In the genomic region with DNA sequence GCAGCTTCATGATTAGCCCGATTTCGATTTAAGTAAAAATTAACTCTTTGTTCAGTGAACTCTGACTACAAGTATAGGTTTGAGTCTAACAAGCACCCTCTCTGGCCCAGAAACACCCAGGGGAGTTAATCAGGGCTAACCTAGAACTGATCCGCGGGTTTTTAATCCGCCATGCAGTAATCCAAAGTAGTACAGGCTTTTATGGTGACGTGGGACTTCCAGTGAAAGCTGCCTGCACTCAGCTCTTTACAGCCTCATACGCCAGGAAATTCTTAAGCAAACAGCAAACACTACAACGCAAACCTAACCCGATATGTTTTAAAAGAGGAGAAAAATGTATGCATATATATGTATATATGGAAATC, we compare ENCODE assay signal across 8 mouse cellular contexts. TPM values are rescaled to one million over a fixed set of nuclear protein-coding genes. Genes with fewer than 3 reads are reported as not detected.
DNase-seq lines count a peak whose midpoint lies in the region; ATAC-seq and TF ChIP-seq lines count a peak whose summit lies in the region.

No protein-coding gene starts in this region.

- dilution Hi-C loops in CH12.LX (cut with MboI; ENCODE audit: extremely low pct_ligation_motif_present, extremely low pct_unique_long_range_greater_than_20kb, low sequenced_read_pairs) = no loop called here

- no peak for TF ChIP-seq CTCF in CH12.LX (conservative IDR thresholded peaks at IDR 0.05 in 1 of 2, IDR thresholded peaks at IDR 0.05 in 1 of 2; ENCODE audit: low read depth in 2 of 2, low read length in 2 of 2)

- 17% methylated on average over 9 of the region's 9 CpGs for WGBS in heart, embryonic 10.5 days
- WGBS in forebrain, embryonic 14.5 days = 17% methylated on average over 9 of the region's 9 CpGs
- WGBS in liver, embryonic 15.5 days (ENCODE audit: insufficient replicate concordance) = 12% methylated on average over 9 of the region's 9 CpGs

- H3K9ac ChIP-seq in CH12.LX (ENCODE audit: insufficient read depth, low read depth) = 0 out of 2 replicates have a peak overlapping the region, but pooled peaks have one; percentile 13
- H3K9ac ChIP-seq in forebrain, embryonic 14.5 days (ENCODE audit: low read length) = peak overlapping the region; percentile 36; the same call in 1 of the 2 replicates
- H3K9ac ChIP-seq in liver, embryonic 15.5 days = peak overlapping the region; percentile 43

- TF ChIP-seq POLR2A in CH12.LX (IDR thresholded peaks at IDR 0.05; ENCODE audit: low read depth, low read length) = no peak

- DNase-seq in heart, embryonic 10.5 days (ENCODE audit: low spot score) = no peak
- no peak for DNase-seq in heart, postnatal 25 days (ENCODE audit: low spot score)
- no peak for DNase-seq in CH12.LX (ENCODE audit: extremely low read depth)
- no peak for DNase-seq in forebrain, embryonic 14.5 days (ENCODE audit: low spot score)
- DNase-seq in embryo, embryonic 10 days (ENCODE audit: low spot score) = no peak
- DNase-seq in MN1 (ENCODE audit: low spot score) = no peak
- no peak for DNase-seq in urinary bladder, adult 18-20 months (ENCODE audit: low spot score in 2 of 2)

- peak overlapping the region; percentile 100 for H3K27ac ChIP-seq in heart, embryonic 10.5 days
- no peak overlapping the region for H3K27ac ChIP-seq in CH12.LX (ENCODE audit: insufficient read depth, low read depth)
- no peak overlapping the region for H3K27ac ChIP-seq in forebrain, embryonic 14.5 days (ENCODE audit: low read depth, low read length)
- peak overlapping the region; percentile 73 for H3K27ac ChIP-seq in liver, embryonic 15.5 days (replicated peaks)

- peaks cover 24% of the 10 kb centered on the region for H3K79me2 ChIP-seq in CH12.LX (replicated peaks; ENCODE audit: control insufficient read depth, extremely low read depth, insufficient read depth, poor library complexity, severe bottlenecking)

- peak overlapping the region; percentile 99 for H3K4me3 ChIP-seq in heart, embryonic 10.5 days
- H3K4me3 ChIP-seq in CH12.LX (replicated peaks in 1 of 3; ENCODE audit: low read depth in 2 of 3, low read length in 2 of 3, poor library complexity in 1 of 3) = peak overlapping the region; percentile 22 to 51 (median 31)
- peak overlapping the region; percentile 31 for H3K4me3 ChIP-seq in forebrain, embryonic 14.5 days (ENCODE audit: low read depth, low read length)
- peak overlapping the region; percentile 93 for H3K4me3 ChIP-seq in liver, embryonic 15.5 days (replicated peaks)

- intact Hi-C loops in heart, postnatal 25 days (cut with DNase I) = loop anchor here (5.0 kb wide), 2 partner anchors 39 to 101 kb away; no protein-coding TSS in a partner anchor

- no peaks in the 10 kb centered on the region for H3K27me3 ChIP-seq in heart, embryonic 10.5 days (ENCODE audit: insufficient read depth, poor library complexity, severe bottlenecking)
- H3K27me3 ChIP-seq in CH12.LX (replicated peaks) = no peaks in the 10 kb centered on the region
- no peaks in the 10 kb centered on the region for H3K27me3 ChIP-seq in forebrain, embryonic 14.5 days (replicated peaks; ENCODE audit: control insufficient read depth, insufficient read depth, low read length)
- no peaks in the 10 kb centered on the region for H3K27me3 ChIP-seq in liver, embryonic 15.5 days

- no peak for TF ChIP-seq RAD21 in CH12.LX (IDR thresholded peaks at IDR 0.05; ENCODE audit: low read depth, low read length)

- ATAC-seq in forebrain, embryonic 14.5 days = no peak
- ATAC-seq in liver, embryonic 15.5 days (ENCODE audit: insufficient read depth) = no peak

- TF ChIP-seq EP300 in CH12.LX (IDR thresholded peaks at IDR 0.05; ENCODE audit: low read length) = no peak

- peaks cover 19% of the 10 kb centered on the region for H3K4me1 ChIP-seq in heart, embryonic 10.5 days
- H3K4me1 ChIP-seq in CH12.LX (ENCODE audit: control insufficient read depth in 1 of 2, insufficient read depth in 2 of 2) = peaks cover 0 to 18% of the 10 kb centered on the region in 2 experiments; a peak in 2 of 4 replicates
- H3K4me1 ChIP-seq in forebrain, embryonic 14.5 days (ENCODE audit: control insufficient read depth, insufficient read depth, low read length) = no peaks in the 10 kb centered on the region
- peaks cover 47% of the 10 kb centered on the region for H3K4me1 ChIP-seq in liver, embryonic 15.5 days (replicated peaks)

- in situ Hi-C loops in CH12.LX (cut with MboI; ENCODE audit: low pct_ligation_motif_present, low pct_unique_long_range_greater_than_20kb, low sequenced_read_pairs) = no loop called here

- H3K9me3 ChIP-seq in heart, embryonic 10.5 days = no peaks in the 10 kb centered on the region
- no peaks in the 10 kb centered on the region for H3K9me3 ChIP-seq in CH12.LX (replicated peaks; ENCODE audit: low read length)
- no peaks in the 10 kb centered on the region for H3K9me3 ChIP-seq in forebrain, embryonic 14.5 days (replicated peaks; ENCODE audit: control insufficient read depth, low read length)
- no peaks in the 10 kb centered on the region for H3K9me3 ChIP-seq in liver, embryonic 15.5 days (replicated peaks)

- peak overlapping the region; percentile 42; the same call in 1 of the 2 replicates for H3K4me2 ChIP-seq in CH12.LX (ENCODE audit: insufficient read depth, low read depth, poor library complexity, severe bottlenecking)
- peak overlapping the region; percentile 56 for H3K4me2 ChIP-seq in forebrain, embryonic 14.5 days (ENCODE audit: low read length)
- peak overlapping the region; percentile 98 for H3K4me2 ChIP-seq in liver, embryonic 15.5 days

- no peaks in the 10 kb centered on the region for H3K36me3 ChIP-seq in heart, embryonic 10.5 days
- no peaks in the 10 kb centered on the region for H3K36me3 ChIP-seq in CH12.LX (replicated peaks in 1 of 2; ENCODE audit: control insufficient read depth in 1 of 2, insufficient read depth in 1 of 2, low read length in 1 of 2)
- H3K36me3 ChIP-seq in forebrain, embryonic 14.5 days (ENCODE audit: control insufficient read depth, insufficient read depth, low read length) = no peaks in the 10 kb centered on the region
- H3K36me3 ChIP-seq in liver, embryonic 15.5 days (replicated peaks) = no peaks in the 10 kb centered on the region

TF ChIP-seq in CH12.LX, 34 proteins besides CTCF, POLR2A, EP300 and RAD21:
- TF ChIP-seq ZC3H11A (IDR thresholded peaks at IDR 0.05; ENCODE audit: low read depth, low read length) (no peak), PAX5 (IDR thresholded peaks at IDR 0.05; ENCODE audit: low read length) (no peak), JUND (conservative IDR thresholded peaks at IDR 0.05; ENCODE audit: low read depth, low read length) (no peak), MAFK (IDR thresholded peaks at IDR 0.05; ENCODE audit: insufficient replicate concordance, low read length) (no peak), MAZ (IDR thresholded peaks at IDR 0.05; ENCODE audit: low read depth, low read length) (no peak), ETS1 (conservative IDR thresholded peaks at IDR 0.05; ENCODE audit: low read depth, low read length) (no peak), RCOR1 (conservative IDR thresholded peaks at IDR 0.05; ENCODE audit: low read depth, low read length) (no peak), TBP (conservative IDR thresholded peaks at IDR 0.05; ENCODE audit: low read depth, low read length) (no peak), MAX (IDR thresholded peaks at IDR 0.05; ENCODE audit: low read length) (no peak), CHD1 (IDR thresholded peaks at IDR 0.05; ENCODE audit: low read depth, low read length) (no peak), SMC3 (IDR thresholded peaks at IDR 0.05; ENCODE audit: low read depth, low read length) (no peak)
TF ChIP-seq in CH12.LX: peak in this region for 0.

RNA-seq across cellular contexts. Expression of a gene that starts 0.9 kb away (rescaled TPM):
- polyA plus RNA-seq in heart, embryonic 10.5 days (2016; fragmentation: Nextera tagmentation; extraction: Ambion mirVana) = 13.2 and 15.6 TPM in 2 replicates
- total RNA-seq in heart, postnatal 25 days (2021) = 1 to 10 TPM; 5.3 to 5.6 TPM
- 7.6 and 9.4 TPM in 2 replicates for total RNA-seq in CH12.LX (2012; rRNA removed)
- 12.9 and 13.2 TPM in 2 replicates for total RNA-seq in CH12.LX (2014; rRNA removed)
- 18.2 and 20.7 TPM in 2 replicates for polyA plus RNA-seq in CH12.LX (2012; ENCODE audit: insufficient read length, low read depth)
- polyA plus RNA-seq in forebrain, embryonic 14.5 days (2014; fragmentation: Nextera tagmentation; extraction: Ambion mirVana) = 6.3 and 6.5 TPM in 2 replicates
- polyA plus RNA-seq in liver, embryonic 15.5 days (2015; fragmentation: Nextera tagmentation; extraction: Ambion mirVana) = 3.9 and 4.0 TPM in 2 replicates

Comparison
In these comparisons a context has a peak if more than half of its experiments do, and no peak if none do; other contexts are left out.
1. H3K27ac ChIP-seq: peak in heart, embryonic 10.5 days (single experiment) and liver, embryonic 15.5 days (single experiment); none in CH12.LX (single experiment) and forebrain, embryonic 14.5 days (single experiment).
2. H3K4me3 ChIP-seq: peak in every context shown above with its lines; median percentile 99 in heart, embryonic 10.5 days; 93 in liver, embryonic 15.5 days; 31 in CH12.LX; 31 in forebrain, embryonic 14.5 days.
3. H3K4me2 ChIP-seq: peak in every context shown above with its lines; median percentile 98 in liver, embryonic 15.5 days; 56 in forebrain, embryonic 14.5 days; 42 in CH12.LX.
4. Peak in every context shown above with its lines, with median percentiles within 50 percentile points of each other: H3K9ac ChIP-seq.